Mouse (Mus musculus) myocyte (in vitro differentiated cells): Measurements from ENCODE around the gene Rad51b. TPM values are rescaled to one million over a fixed set of nuclear protein-coding genes. Genes with fewer than 3 reads are reported as not detected.

Experiments
- H3K27me3 ChIP-seq: one replicate; pipeline ENCODE4 v1.6.1; 2011; ENCODE audit not compliant: control insufficient read depth, insufficient read depth, insufficient read length
- H3K36me3 ChIP-seq: one replicate; pipeline ENCODE4 v1.6.1; 2011; ENCODE audit not compliant: control insufficient read depth, insufficient read depth
- H3K4me2 ChIP-seq: one replicate; pipeline ENCODE4 v1.6.1; 2011; ENCODE audit warnings: low read depth, control low read depth
- H3K4me3 ChIP-seq: one replicate; pipeline ENCODE4 v1.5.1; 2011; ENCODE audit warnings: mild to moderate bottlenecking, control low read depth, moderate library complexity
- H3K79me2 ChIP-seq: one replicate; pipeline ENCODE4 v1.6.1; 2011; ENCODE audit not compliant: control insufficient read depth, insufficient read depth
- H3ac ChIP-seq: one replicate; pipeline ENCODE4 v1.6.1; 2011; ENCODE audit not compliant: control insufficient read depth, insufficient read length
- CEBPB ChIP-seq: IDR thresholded peaks from 2 replicates; pipeline ENCODE4 v1.6.1; 2011; ENCODE audit warnings: mild to moderate bottlenecking, moderate library complexity; ENCODE audit not compliant: poor library complexity, insufficient read depth, severe bottlenecking
- E2F4 ChIP-seq: IDR thresholded peaks from one replicate; pipeline ENCODE4 v1.6.1; 2011; ENCODE audit warnings: mild to moderate bottlenecking, control low read depth, moderate library complexity; ENCODE audit not compliant: insufficient read depth
- MAX ChIP-seq: IDR thresholded peaks from one replicate; pipeline ENCODE4 v1.6.1; 2011; ENCODE audit warnings: low read depth, mild to moderate bottlenecking, control low read depth
- MYOD1 ChIP-seq, 3 experiments: IDR thresholded peaks; one replicate each; pipeline ENCODE4 v1.6.1; 2011; ENCODE audit warnings: control low read depth in 2 of 3, low read depth in 2 of 3, mild to moderate bottlenecking in 2 of 3, moderate library complexity in 1 of 3; ENCODE audit not compliant: insufficient read length in 2 of 3, control insufficient read depth in 1 of 3
- MYOG ChIP-seq, 3 experiments: IDR thresholded peaks; one replicate each; pipeline ENCODE4 v1.6.1; 2011; ENCODE audit warnings: control low read depth in 2 of 3, low read depth in 2 of 3, mild to moderate bottlenecking in 2 of 3; ENCODE audit not compliant: insufficient read length in 2 of 3, control insufficient read depth in 1 of 3, insufficient read depth in 1 of 3
- POLR2A ChIP-seq: IDR thresholded peaks from one replicate; pipeline ENCODE4 v1.6.1; 2011; ENCODE audit warnings: low read depth, mild to moderate bottlenecking, control low read depth, moderate library complexity; ENCODE audit not compliant: insufficient read length
- POLR2AphosphoS2 ChIP-seq: IDR thresholded peaks from one replicate; pipeline ENCODE4 v1.6.1; 2011; ENCODE audit warnings: low read depth, control low read depth; ENCODE audit not compliant: insufficient read length
- REST ChIP-seq: IDR thresholded peaks from one replicate; pipeline ENCODE4 v1.6.1; 2011; ENCODE audit warnings: mild to moderate bottlenecking, control low read depth, moderate library complexity; ENCODE audit not compliant: insufficient read depth, insufficient read length
- SRF ChIP-seq: IDR thresholded peaks from one replicate; pipeline ENCODE4 v1.6.1; 2011; ENCODE audit warnings: low read depth; ENCODE audit not compliant: control insufficient read depth, insufficient read length
- TCF12 ChIP-seq: IDR thresholded peaks from one replicate; pipeline ENCODE4 v1.6.1; 2011; ENCODE audit warnings: mild to moderate bottlenecking, control low read depth; ENCODE audit not compliant: poor library complexity, insufficient read depth, severe bottlenecking
- TCF3 ChIP-seq: IDR thresholded peaks from one replicate; pipeline ENCODE4 v1.6.1; 2011; ENCODE audit warnings: low read depth, control low read depth; ENCODE audit not compliant: insufficient read length
- USF1 ChIP-seq: IDR thresholded peaks from one replicate; pipeline ENCODE4 v1.6.1; 2011; ENCODE audit warnings: low read depth, mild to moderate bottlenecking, control low read depth, moderate library complexity
- polyA plus RNA-seq: library from polyadenylated mRNA; unstranded; fragments of >200 nt; fragmentation: generic; extraction: Trizol; gene quantifications from one replicate; pipeline ENCODE4 v1.2.1, GENCODE M21; 2012; ENCODE audit warnings: missing spikeins

Rad51b gene
- polyA plus RNA-seq, 1 experiment, result 1.8 TPM

GRCm38 (mm10) chr12:79641570-79642285, 344.6 kb downstream of the Rad51b start:
- no peak overlapping the region for H3K4me3 ChIP-seq
- H3K4me2 ChIP-seq, result no peak overlapping the region
- no peak overlapping the region for H3ac ChIP-seq
- H3K36me3 ChIP-seq, result no peaks in the 10 kb centered on the region
- TF ChIP-seq POLR2A, result no peak
- no peak for TF ChIP-seq MYOG (IDR thresholded peaks at IDR 0.05; ENCODE audit: control insufficient read depth in 1 of 3, insufficient read depth in 1 of 3, insufficient read length in 2 of 3, low read depth in 2 of 3)
- no peak for TF ChIP-seq SRF
- TF ChIP-seq MAX, result no peak
- no peak for TF ChIP-seq TCF12
- TF ChIP-seq REST, result no peak
- no peak for TF ChIP-seq MYOD1 (IDR thresholded peaks at IDR 0.05; ENCODE audit: control insufficient read depth in 1 of 3, insufficient read length in 2 of 3, low read depth in 2 of 3)
- no peak for TF ChIP-seq E2F4
- no peak for TF ChIP-seq TCF3
- no peak for TF ChIP-seq USF1
- TF ChIP-seq POLR2AphosphoS2, result no peak
- TF ChIP-seq CEBPB, result no peak
- no peaks in the 10 kb centered on the region for H3K79me2 ChIP-seq
- no peaks in the 10 kb centered on the region for H3K27me3 ChIP-seq

DNA sequence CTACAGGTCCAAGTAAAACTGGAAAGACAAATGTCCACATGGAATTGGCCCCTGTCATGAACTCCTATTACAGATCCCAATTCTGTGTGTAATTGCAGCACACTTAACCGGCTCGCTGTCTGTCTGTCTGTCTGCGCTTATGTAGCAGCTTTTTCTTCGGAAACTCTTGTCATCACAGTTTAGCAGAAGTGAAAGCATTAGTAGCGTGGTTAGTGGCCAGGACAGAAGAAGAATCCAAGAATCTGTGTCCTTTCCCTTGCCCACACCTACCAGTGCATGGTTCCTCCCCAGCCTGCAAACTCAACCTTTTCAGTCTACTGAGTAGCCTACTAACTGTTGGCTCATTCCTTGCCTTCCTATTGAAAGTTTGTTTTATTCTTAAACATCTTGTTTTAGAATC, 345.6 kb downstream of the Rad51b start:
- Histone ChIP-seq H3K4me2 (no peak overlapping the region), H3K4me3 (no peak overlapping the region), H3K79me2 (no peaks in the 10 kb centered on the region), H3ac (no peak overlapping the region), H3K36me3 (no peaks in the 10 kb centered on the region), H3K27me3 (no peaks in the 10 kb centered on the region)
- TF ChIP-seq TCF12 (no peak), USF1 (no peak), TCF3 (no peak), REST (no peak), SRF (no peak), MYOD1 (IDR thresholded peaks at IDR 0.05; ENCODE audit: control insufficient read depth in 1 of 3, insufficient read length in 2 of 3, low read depth in 2 of 3) (no peak), POLR2A (no peak), POLR2AphosphoS2 (no peak), E2F4 (no peak), CEBPB (no peak), MYOG (IDR thresholded peaks at IDR 0.05; ENCODE audit: control insufficient read depth in 1 of 3, insufficient read depth in 1 of 3, insufficient read length in 2 of 3, low read depth in 2 of 3) (no peak), MAX (no peak)

- Histone ChIP-seq H3K4me3 (no peak overlapping the region), H3ac (no peak overlapping the region), H3K36me3 (no peaks in the 10 kb centered on the region), H3K4me2 (no peak overlapping the region), H3K27me3 (no peaks in the 10 kb centered on the region), H3K79me2 (no peaks in the 10 kb centered on the region)
- TF ChIP-seq TCF3 (no peak), POLR2A (no peak), MAX (no peak), REST (no peak), POLR2AphosphoS2 (no peak), E2F4 (no peak), MYOG (IDR thresholded peaks at IDR 0.05; ENCODE audit: control insufficient read depth in 1 of 3, insufficient read depth in 1 of 3, insufficient read length in 2 of 3, low read depth in 2 of 3) (no peak), TCF12 (no peak), MYOD1 (IDR thresholded peaks at IDR 0.05; ENCODE audit: control insufficient read depth in 1 of 3, insufficient read length in 2 of 3, low read depth in 2 of 3) (no peak)
These were observed 348.6 kb downstream of the Rad51b start for GRCm38 (mm10) chr12:79645656-79646055.

- Histone ChIP-seq H3K4me3 (no peak overlapping the region), H3K36me3 (no peaks in the 10 kb centered on the region), H3K4me2 (no peak overlapping the region), H3ac (no peak overlapping the region), H3K27me3 (no peaks in the 10 kb centered on the region), H3K79me2 (no peaks in the 10 kb centered on the region)
- TF ChIP-seq TCF12 (no peak), MYOG (IDR thresholded peaks at IDR 0.05; ENCODE audit: control insufficient read depth in 1 of 3, insufficient read depth in 1 of 3, insufficient read length in 2 of 3, low read depth in 2 of 3) (no peak), REST (no peak), E2F4 (no peak), POLR2AphosphoS2 (no peak), MYOD1 (IDR thresholded peaks at IDR 0.05; ENCODE audit: control insufficient read depth in 1 of 3, insufficient read length in 2 of 3, low read depth in 2 of 3) (no peak), USF1 (no peak), MAX (no peak), CEBPB (no peak), TCF3 (no peak), SRF (no peak), POLR2A (no peak)
These were observed 349.6 kb downstream of the Rad51b start for GRCm38 (mm10) chr12:79646646-79647164.
